Mouse (Mus musculus) lung, adult 2 months (tissue): ENCODE measurements around the gene Tspoap1.

Experiments
- CTCF ChIP-seq: fragments of 200-500 bp; IDR thresholded peaks from 2 replicates; pipeline ENCODE4 v1.5.1; 2011; ENCODE audit warnings: mild to moderate bottlenecking, low read length, control low read depth; ENCODE audit not compliant: insufficient read depth
- POLR2A ChIP-seq: fragments of 200-500 bp; IDR thresholded peaks from 2 replicates; pipeline ENCODE4 v1.6.1; 2011; ENCODE audit warnings: low read depth, mild to moderate bottlenecking, control low read depth, low read length, borderline replicate concordance; ENCODE audit errors: extremely low read depth

GRCm38 (mm10) chr11:87763511-87763987 is 3.2 kb downstream of the Tspoap1 start:
- TF ChIP-seq CTCF: no peak
- TF ChIP-seq POLR2A: no peak
